Mouse (Mus musculus) small intestine, adult 2 months (tissue): ENCODE data around the gene Rpl23a. TPM values are rescaled to one million over a fixed set of nuclear protein-coding genes. Genes with fewer than 3 reads are reported as not detected.
A peak's percentile ranks its signal among the peaks of the same experiment; 100 is the strongest.

Experiments
- H3K27ac ChIP-seq: fragments of 200-500 bp; 2 replicates; pipeline ENCODE4 v1.5.1; 2012; ENCODE audit warnings: low read depth, low read length, control low read depth, inconsistent platforms; ENCODE audit not compliant: insufficient read depth
- H3K27me3 ChIP-seq: fragments of 200-500 bp; 2 replicates; pipeline ENCODE4 v1.6.1; 2012; ENCODE audit warnings: mild to moderate bottlenecking, moderate library complexity, low read length, inconsistent platforms; ENCODE audit not compliant: control insufficient read depth, insufficient read depth
- H3K36me3 ChIP-seq: fragments of 200-500 bp; 2 replicates; pipeline ENCODE4 v1.6.1; 2012; ENCODE audit warnings: mild to moderate bottlenecking, low read length, control low read depth, inconsistent platforms; ENCODE audit not compliant: control insufficient read depth, insufficient read depth
- H3K4me1 ChIP-seq: fragments of 200-500 bp; 2 replicates; pipeline ENCODE4 v1.6.1; 2012; ENCODE audit warnings: low read length, inconsistent platforms, mixed read lengths; ENCODE audit not compliant: control insufficient read depth, insufficient read depth, insufficient read length
- H3K4me3 ChIP-seq: fragments of 200-500 bp; 2 replicates; pipeline ENCODE4 v1.5.1; 2012; ENCODE audit warnings: low read depth, mild to moderate bottlenecking, control low read depth, inconsistent platforms, low read length, moderate library complexity
- CTCF ChIP-seq: fragments of 200-500 bp; IDR thresholded peaks from 2 replicates; pipeline ENCODE4 v1.5.1; 2012; ENCODE audit warnings: low read depth, mild to moderate bottlenecking, control low read depth, inconsistent platforms, low read length, moderate library complexity, mixed read lengths; ENCODE audit not compliant: insufficient replicate concordance, insufficient read length; ENCODE audit errors: extremely low read depth
- POLR2A ChIP-seq: fragments of 200-500 bp; IDR thresholded peaks from 2 replicates; pipeline ENCODE4 v1.6.1; 2012; ENCODE audit warnings: low read depth, mild to moderate bottlenecking, control low read depth, inconsistent platforms, low read length, moderate library complexity
- WGBS: fragments of 180-500 bp; shearing (Covaris S2); methylation state at CpG from one replicate; pipeline ENCODE4 v1.1.7; 2018; 5-methylcytosine and 5-hydroxymethylcytosine counted together
- polyA plus RNA-seq: library from polyadenylated mRNA; depleted of rRNA; stranded (reverse); fragments of >200 nt; gene quantifications from 2 replicates; pipeline ENCODE4 v1.2.3, GENCODE M21; 2012

Gene Rpl23a
- polyA plus RNA-seq, 1 experiment, result 66.4 TPM

GRCm38 (mm10) chr11:78182450-78182849 lies 934 bp downstream of the Rpl23a start:
- no peak for TF ChIP-seq CTCF
- TF ChIP-seq POLR2A, result no peak
- 3% methylated on average over 7 of the region's 7 CpGs for WGBS

DNA sequence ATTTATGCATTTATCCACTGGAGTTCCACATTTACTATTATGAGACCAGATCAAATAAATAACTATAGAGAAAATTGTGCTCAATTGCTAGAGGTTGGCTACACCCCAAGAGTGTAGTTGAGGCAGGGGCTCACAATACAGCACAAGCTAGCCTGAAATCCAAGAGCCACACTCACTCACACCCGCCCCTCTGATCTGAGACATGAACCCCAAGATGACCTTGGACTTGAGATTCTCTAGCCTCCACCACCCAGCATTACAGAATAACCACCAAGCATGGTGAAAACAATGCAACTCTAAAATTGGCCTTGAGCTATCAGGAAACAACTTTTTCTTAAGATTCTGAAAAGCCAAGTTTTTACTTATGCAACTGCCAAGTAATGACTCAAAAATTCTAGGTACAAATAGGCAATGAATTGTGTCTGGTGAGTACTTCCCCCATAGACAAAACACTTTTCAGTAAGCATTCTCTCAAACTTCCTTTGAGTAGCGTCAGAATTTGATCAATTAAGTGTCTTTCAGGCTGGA lies 1.5 kb downstream of the Rpl23a start:
- Histone ChIP-seq H3K27me3 (no peaks in the 10 kb centered on the region), H3K36me3 (peaks cover 19% of the 10 kb centered on the region), H3K27ac (no peak overlapping the region), H3K4me3 (no peak overlapping the region; the same call in 1 of the 2 replicates), H3K4me1 (peaks cover 9% of the 10 kb centered on the region)
- TF ChIP-seq POLR2A (no peak), CTCF (no peak)
- WGBS, result 32% methylated on average over 2 of the region's 2 CpGs

More at GRCm38 (mm10) chr11:78182450-78182849, 934 bp downstream of the Rpl23a start:
- peaks cover 19% of the 10 kb centered on the region for H3K36me3 ChIP-seq
- no peak overlapping the region for H3K27ac ChIP-seq
- H3K4me3 ChIP-seq, result peak overlapping the region; percentile 74
- H3K4me1 ChIP-seq, result peaks cover 9% of the 10 kb centered on the region; the same call in 1 of the 2 replicates
- no peaks in the 10 kb centered on the region for H3K27me3 ChIP-seq

DNA sequence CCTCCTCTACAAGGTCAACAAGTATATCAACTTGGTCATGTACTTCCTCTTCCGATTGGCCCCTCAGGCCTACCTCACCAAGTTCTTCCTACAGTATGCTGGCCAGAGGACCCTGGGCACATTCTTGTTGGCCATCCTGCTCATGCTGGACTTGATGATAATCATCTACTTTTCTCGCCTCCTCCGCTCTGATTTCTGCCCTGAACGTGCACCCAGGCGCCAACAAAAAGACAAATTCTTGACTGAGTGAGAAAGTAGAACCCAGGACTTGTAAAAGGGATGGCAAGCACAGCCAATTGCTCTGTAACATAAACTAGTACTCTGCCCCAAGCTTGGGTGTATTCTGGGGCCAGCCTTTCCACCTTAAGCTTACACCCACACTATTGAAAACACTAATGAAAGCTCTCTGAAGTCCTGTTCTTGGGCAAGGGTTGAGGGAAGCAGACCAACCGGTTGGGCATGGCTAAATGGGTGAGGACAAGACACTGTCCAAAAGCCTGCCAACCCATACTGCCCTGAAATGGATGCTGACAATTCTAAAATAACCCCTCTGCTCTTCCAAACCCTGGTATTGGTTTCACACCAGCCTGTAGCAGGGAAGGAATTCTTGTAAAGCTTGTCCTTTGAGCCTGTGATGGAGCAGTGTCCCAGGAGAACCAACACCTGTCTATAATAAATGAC lies 3.2 kb downstream of the Rpl23a start:
- no peak overlapping the region for H3K27ac ChIP-seq
- H3K27me3 ChIP-seq, result no peaks in the 10 kb centered on the region
- peaks cover 10% of the 10 kb centered on the region for H3K4me1 ChIP-seq
- H3K36me3 ChIP-seq, result peaks cover 19% of the 10 kb centered on the region
- no peak overlapping the region for H3K4me3 ChIP-seq
- TF ChIP-seq CTCF (no peak), POLR2A (no peak)
- WGBS, result 64% methylated on average over 6 of the region's 6 CpGs

- H3K4me1 ChIP-seq, result peaks cover 10% of the 10 kb centered on the region
- H3K36me3 ChIP-seq, result peaks cover 19% of the 10 kb centered on the region
- H3K27me3 ChIP-seq, result no peaks in the 10 kb centered on the region
- H3K27ac ChIP-seq, result 0 out of 2 replicates have a peak overlapping the region, but pooled peaks have one; percentile 61
- TF ChIP-seq CTCF (no peak), POLR2A (no peak)
- WGBS, result 29% methylated on average over 8 of the region's 8 CpGs
- H3K4me3 ChIP-seq, result no peak overlapping the region
These were observed 3.9 kb downstream of the Rpl23a start for GRCm38 (mm10) chr11:78179438-78179999.

DNA sequence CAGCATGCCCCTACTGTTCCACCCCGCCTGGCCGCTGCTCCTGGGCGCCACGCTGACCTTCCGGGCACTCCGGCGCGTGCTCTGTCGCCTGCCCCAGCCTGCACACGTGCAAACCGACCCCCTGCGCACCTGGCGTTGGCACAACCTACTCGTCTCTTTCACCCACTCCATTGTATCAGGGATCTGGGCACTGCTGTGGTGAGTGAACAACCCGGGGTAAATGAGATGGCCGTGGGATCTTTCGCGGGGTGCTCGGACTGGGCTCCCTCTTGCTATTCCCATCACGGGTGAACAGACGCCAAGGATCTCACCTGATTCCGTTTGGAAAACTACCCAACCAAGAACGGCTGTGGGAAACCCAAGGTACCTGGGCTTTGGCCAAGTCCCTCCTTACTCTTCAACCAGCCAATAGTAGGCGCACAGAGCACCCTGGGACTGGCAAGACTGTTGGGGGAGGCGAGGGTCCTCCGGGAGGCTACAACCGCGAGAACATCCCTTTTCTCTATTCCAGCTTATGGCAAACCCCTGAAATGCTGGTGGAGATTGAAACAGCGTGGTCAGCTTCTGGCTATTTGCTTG lies 4.4 kb downstream of the Rpl23a start:
- H3K36me3 ChIP-seq, result peaks cover 19% of the 10 kb centered on the region
- peaks cover 10% of the 10 kb centered on the region for H3K4me1 ChIP-seq
- no peaks in the 10 kb centered on the region for H3K27me3 ChIP-seq
- 2% methylated on average over 29 of the region's 29 CpGs for WGBS
- H3K4me3 ChIP-seq, result peak overlapping the region; percentile 95
- no peak for TF ChIP-seq CTCF
- no peak for TF ChIP-seq POLR2A
- peak overlapping the region; percentile 61 for H3K27ac ChIP-seq

- peaks cover 8% of the 10 kb centered on the region for H3K4me1 ChIP-seq
- peak overlapping the region; percentile 89 for H3K27ac ChIP-seq
- H3K36me3 ChIP-seq, result peaks cover 19% of the 10 kb centered on the region
- H3K27me3 ChIP-seq, result no peaks in the 10 kb centered on the region
- peak; percentile 92; the same call in 1 of the 2 replicates for TF ChIP-seq CTCF
- peak; percentile 23 for TF ChIP-seq POLR2A
- peak overlapping the region; percentile 95 for H3K4me3 ChIP-seq
- under 1% methylated on average over 80 of the region's 84 CpGs for WGBS
These were observed 5.2 kb downstream of the Rpl23a start for GRCm38 (mm10) chr11:78177903-78178858.
